Mouse (Mus musculus): ENCODE data around the gene 4930442H23Rik.
A peak's percentile ranks its signal among the peaks of the same experiment; 100 is the strongest.

DNA sequence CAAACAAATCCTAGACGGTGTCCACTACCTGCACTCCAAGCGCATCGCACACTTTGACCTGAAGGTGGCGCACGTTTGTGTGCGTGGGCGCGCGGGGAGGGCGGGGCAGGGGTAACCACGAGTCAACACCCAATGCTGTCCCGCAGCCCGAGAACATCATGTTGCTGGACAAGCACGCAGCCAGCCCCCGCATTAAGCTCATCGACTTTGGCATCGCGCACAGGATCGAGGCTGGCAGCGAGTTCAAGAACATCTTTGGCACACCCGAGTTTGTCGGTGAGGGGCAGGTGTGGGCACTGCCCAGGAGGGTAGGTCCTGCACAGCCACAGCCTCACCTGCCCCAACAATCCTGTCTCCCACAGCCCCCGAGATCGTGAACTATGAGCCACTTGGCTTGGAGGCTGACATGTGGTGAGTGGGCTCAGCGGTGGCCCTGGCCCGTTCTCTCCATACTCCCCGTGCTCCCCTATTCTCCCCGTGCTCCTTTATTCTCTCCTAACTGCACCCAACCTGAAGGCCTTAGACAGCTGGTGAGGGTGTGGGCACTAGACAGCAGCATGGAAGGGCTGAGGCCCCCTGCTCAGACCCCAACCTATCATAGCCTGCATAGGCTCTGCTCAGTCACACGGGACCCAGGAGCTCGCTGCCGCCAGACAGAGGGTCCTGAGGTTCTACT is 6.7 kb upstream of the 4930442H23Rik start:
- TF ChIP-seq CTCF (IDR thresholded peaks at IDR 0.05; ENCODE audit: insufficient read depth, low read depth, low read length), result peak; percentile 21; the same call in 1 of the 2 replicates
- no peak for TF ChIP-seq POLR2A (IDR thresholded peaks at IDR 0.05; ENCODE audit: insufficient read depth, low read depth, low read length)

Measured in olfactory bulb, adult 2 months (tissue).